Mouse (Mus musculus): ENCODE results near the gene Ly6g5b. TPM values are rescaled to one million over a fixed set of nuclear protein-coding genes. Genes with fewer than 3 reads are reported as not detected.

The Ly6g5b gene
- polyA plus RNA-seq, 1 experiment from 2014 or later = 0.44 TPM

DNA sequence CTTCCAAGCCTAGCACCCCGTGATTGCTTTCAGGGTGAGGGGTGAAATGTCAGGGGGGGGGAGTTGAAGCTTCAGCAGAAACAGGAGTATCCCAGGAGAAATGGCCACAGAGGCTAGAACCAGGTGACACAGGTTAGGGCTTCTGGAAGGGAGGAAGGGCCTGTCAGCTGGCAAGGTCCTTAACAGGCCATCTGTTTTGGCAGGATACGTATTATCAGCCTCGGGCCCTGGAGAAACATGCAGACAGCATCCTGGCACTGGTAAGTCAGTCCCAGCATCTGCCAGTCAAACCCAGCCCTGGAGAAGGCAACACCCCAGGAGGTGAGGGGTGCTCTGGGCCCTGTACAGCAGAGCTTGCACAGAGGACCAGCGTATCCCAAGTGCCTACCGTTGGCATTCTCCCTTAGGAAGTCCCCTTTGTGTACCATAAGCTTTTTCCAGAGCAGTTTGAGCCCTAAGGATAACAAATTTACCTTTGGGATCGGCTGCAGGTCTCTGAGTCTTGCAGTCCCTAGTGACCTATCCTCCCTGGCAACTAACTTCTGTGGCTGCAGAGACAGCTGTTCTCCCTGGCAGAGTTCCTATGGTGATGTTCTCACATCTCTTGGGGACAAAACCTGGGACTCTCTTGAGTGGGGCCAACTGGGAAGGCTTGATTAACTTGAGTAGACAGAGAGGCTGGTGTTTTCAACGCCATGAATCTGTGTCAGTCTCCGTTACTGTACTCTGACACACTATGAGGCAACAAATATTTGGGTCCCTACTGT, 24.9 kb downstream of the Ly6g5b start:
- peak overlapping the region; percentile 56 for H3K4me2 ChIP-seq (replicated peaks)
- H3K36me3 ChIP-seq (replicated peaks; ENCODE audit: control insufficient read depth, insufficient read depth) = peaks cover 40% of the 10 kb centered on the region
- H3K4me1 ChIP-seq (replicated peaks; ENCODE audit: control insufficient read depth, insufficient read depth, low read length) = peaks cover 10% of the 10 kb centered on the region
- DNase-seq (ENCODE audit: low spot score) (no peak), ATAC-seq (ENCODE audit: low FRiP score) (no peak)
- H3K4me3 ChIP-seq (replicated peaks; ENCODE audit: low read length) = peak overlapping the region; percentile 47
- H3K27me3 ChIP-seq (ENCODE audit: control insufficient read depth, insufficient read depth, low read length) = no peaks in the 10 kb centered on the region
- peak overlapping the region; percentile 78 for H3K9ac ChIP-seq
- no peaks in the 10 kb centered on the region for H3K9me3 ChIP-seq (ENCODE audit: control insufficient read depth, low read length)
- 59% methylated on average over 8 of the region's 8 CpGs for WGBS
- H3K27ac ChIP-seq = peak overlapping the region; percentile 38

DNA sequence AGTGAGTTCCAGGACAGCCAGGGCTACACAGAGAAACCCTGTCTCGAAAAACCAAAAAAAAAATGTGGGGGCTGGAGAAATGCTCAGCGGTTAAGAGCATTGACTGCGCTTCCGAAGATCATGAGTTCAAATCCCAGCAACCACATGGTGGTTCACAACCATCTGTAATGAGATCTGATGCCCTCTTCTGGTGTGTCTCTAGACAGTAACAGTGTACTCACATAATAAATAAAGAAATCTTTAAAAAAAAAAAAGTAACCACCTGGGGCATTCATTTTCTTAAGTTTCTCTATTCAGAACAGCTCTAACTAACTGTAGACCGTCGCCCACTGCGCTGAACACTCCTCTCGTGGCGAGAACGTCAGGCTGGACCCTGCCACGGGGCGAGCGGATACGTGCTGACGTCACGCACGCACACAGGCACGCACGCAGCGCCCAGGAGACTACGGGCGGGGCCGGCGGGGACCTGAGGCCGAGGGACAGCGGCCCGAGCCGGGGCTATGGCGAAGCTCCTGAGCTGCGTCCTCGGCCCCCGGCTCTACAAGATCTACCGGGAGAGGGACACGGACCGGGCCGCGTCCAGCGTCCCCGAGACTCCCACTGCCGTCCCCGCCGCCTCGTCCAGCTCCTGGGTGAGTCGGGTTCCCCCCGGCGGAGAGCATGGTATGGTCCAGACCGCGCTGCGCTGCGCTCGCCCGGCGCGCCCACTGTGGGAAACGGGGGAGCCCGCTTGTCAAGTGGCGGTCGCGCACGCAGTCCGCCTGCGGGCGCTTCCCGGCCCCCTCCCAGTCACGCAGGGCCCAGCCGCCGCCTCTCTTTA, 26.2 kb downstream of the Ly6g5b start, which contains the start of gene Abhd16a:
Gene Abhd16a (plus strand): TSS at position 439 of the 820 bp plus-strand sequence.
- Histone ChIP-seq H3K27me3 (ENCODE audit: control insufficient read depth, insufficient read depth, low read length) (no peaks in the 10 kb centered on the region), H3K4me2 (replicated peaks) (peak within 1 kb of the TSS; percentile 56), H3K27ac (peak within 1 kb of the TSS; percentile 94), H3K36me3 (replicated peaks; ENCODE audit: control insufficient read depth, insufficient read depth) (peaks cover 27% of the 10 kb centered on the region), H3K4me3 (replicated peaks; ENCODE audit: low read length) (peak within 1 kb of the TSS; percentile 47), H3K9me3 (ENCODE audit: control insufficient read depth, low read length) (no peaks in the 10 kb centered on the region), H3K4me1 (replicated peaks; ENCODE audit: control insufficient read depth, insufficient read depth, low read length) (peaks cover 10% of the 10 kb centered on the region), H3K9ac (peak within 1 kb of the TSS; percentile 78)
- DNase-seq (ENCODE audit: low spot score) = peak; percentile 93
- ATAC-seq (ENCODE audit: low FRiP score) = peak; percentile 98
- WGBS = 4% methylated on average over 62 of the region's 67 CpGs

DNA sequence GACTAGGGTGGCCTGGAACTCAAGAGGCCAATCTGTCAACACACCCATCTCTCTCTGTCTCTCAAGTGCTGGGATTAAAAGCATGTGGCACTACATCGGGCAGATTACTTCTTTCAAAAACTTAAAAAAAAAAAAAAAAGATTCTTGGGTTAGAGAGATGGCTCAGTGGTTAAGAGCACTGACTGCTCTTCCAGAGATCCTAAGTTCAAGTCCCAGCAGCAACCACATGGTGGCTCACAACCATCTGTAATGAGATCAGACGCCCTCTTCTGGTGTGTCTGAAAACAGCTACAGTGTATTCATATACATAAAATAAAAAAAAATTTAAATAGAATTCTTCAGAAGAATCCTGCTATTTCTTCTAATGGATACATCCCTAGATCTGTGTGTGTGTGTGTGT, 27.1 kb downstream of the Ly6g5b start:
- peaks cover 18% of the 10 kb centered on the region for H3K36me3 ChIP-seq (replicated peaks; ENCODE audit: control insufficient read depth, insufficient read depth)
- no peak overlapping the region for H3K9ac ChIP-seq
- no peak overlapping the region for H3K4me3 ChIP-seq (replicated peaks; ENCODE audit: low read length)
- no peak for DNase-seq (ENCODE audit: low spot score)
- no peak overlapping the region for H3K4me2 ChIP-seq (replicated peaks)
- H3K27ac ChIP-seq = no peak overlapping the region
- ATAC-seq (ENCODE audit: low FRiP score) = no peak
- no peaks in the 10 kb centered on the region for H3K9me3 ChIP-seq (ENCODE audit: control insufficient read depth, low read length)
- 57% methylated on average over 2 of the region's 2 CpGs for WGBS
- no peaks in the 10 kb centered on the region for H3K27me3 ChIP-seq (ENCODE audit: control insufficient read depth, insufficient read depth, low read length)
- H3K4me1 ChIP-seq (replicated peaks; ENCODE audit: control insufficient read depth, insufficient read depth, low read length) = peaks cover 10% of the 10 kb centered on the region

DNA sequence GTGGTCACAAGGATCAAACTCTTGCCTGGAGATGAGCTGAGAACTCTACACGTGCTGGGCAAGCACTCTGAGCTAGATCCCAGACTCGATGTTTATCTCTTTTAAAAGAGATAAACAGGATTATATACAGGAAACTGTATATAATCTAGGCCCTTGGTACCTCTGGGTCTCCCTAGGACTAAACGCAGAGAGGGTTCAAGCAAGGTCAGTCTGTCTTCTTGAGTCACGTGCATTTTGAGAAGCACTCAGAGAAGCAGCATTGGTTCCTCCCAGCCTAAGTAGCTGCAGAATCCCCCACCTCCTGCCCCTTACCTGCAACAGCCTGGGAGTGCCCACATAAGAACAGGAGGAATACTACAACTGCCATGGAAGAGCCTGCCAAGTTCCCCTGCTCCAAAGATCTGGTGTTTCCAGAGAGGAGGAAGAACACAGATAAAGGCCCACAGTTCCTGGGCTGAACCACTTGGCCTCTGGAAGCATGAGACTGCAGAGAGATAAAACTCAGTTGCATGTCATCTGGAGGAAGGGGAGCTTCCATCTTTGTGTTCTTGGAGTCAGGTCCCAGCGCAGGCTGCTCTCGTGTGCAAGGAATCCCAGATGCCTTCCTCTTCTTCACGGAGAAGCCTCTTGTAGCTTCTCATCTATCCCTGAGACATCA, 29.9 kb downstream of the Ly6g5b start, which contains the start of gene Ly6g6f:
Gene Ly6g6f (minus strand): TSS at position 403 of the 658 bp plus-strand sequence.
- peaks cover 7% of the 10 kb centered on the region for H3K4me1 ChIP-seq (replicated peaks; ENCODE audit: control insufficient read depth, insufficient read depth, low read length)
- H3K4me2 ChIP-seq (replicated peaks) = no peak within 1 kb of the TSS
- H3K36me3 ChIP-seq (replicated peaks; ENCODE audit: control insufficient read depth, insufficient read depth) = no peaks in the 10 kb centered on the region
- no peak within 1 kb of the TSS for H3K27ac ChIP-seq
- no peaks in the 10 kb centered on the region for H3K27me3 ChIP-seq (ENCODE audit: control insufficient read depth, insufficient read depth, low read length)
- no peak within 1 kb of the TSS for H3K4me3 ChIP-seq (replicated peaks; ENCODE audit: low read length)
- 85% methylated on average over 7 of the region's 7 CpGs for WGBS
- H3K9me3 ChIP-seq (ENCODE audit: control insufficient read depth, low read length) = no peaks in the 10 kb centered on the region
- ATAC-seq (ENCODE audit: low FRiP score) (no peak), DNase-seq (ENCODE audit: low spot score) (no peak)
- no peak within 1 kb of the TSS for H3K9ac ChIP-seq

DNA sequence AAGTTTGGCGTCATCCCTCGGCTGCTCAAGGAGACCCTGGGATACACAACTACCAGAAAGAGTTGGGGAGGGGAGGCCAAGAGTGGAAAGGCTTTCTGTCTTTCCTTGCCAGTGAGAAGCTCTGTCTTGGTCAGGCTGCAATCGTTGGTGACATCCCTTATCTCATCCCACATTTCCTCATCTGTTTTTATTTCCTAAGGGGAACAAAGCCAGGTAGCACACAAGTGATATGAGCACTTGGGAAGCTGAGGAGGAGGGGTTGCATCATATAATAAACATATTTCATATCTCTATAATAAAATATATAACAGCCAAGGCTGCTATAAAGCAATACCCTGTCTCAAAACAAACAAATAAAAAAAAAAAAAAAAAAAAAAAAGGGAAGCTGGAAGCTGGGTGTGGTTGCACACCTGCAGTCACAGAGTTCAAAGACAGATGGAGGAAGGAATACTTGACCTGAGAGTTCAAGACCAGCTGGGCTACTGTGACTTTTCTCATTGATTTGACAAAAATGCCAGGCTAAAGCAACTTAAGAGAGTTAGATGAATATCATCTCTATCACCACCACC, 31.2 kb downstream of the Ly6g5b start:
- H3K27ac ChIP-seq = no peak overlapping the region
- no peak overlapping the region for H3K4me2 ChIP-seq (replicated peaks)
- WGBS = 77% methylated on average over 3 of the region's 3 CpGs
- no peaks in the 10 kb centered on the region for H3K9me3 ChIP-seq (ENCODE audit: control insufficient read depth, low read length)
- no peaks in the 10 kb centered on the region for H3K4me1 ChIP-seq (replicated peaks; ENCODE audit: control insufficient read depth, insufficient read depth, low read length)
- H3K4me3 ChIP-seq (replicated peaks; ENCODE audit: low read length) = no peak overlapping the region
- DNase-seq (ENCODE audit: low spot score) = no peak
- no peak overlapping the region for H3K9ac ChIP-seq
- no peaks in the 10 kb centered on the region for H3K36me3 ChIP-seq (replicated peaks; ENCODE audit: control insufficient read depth, insufficient read depth)
- no peak for ATAC-seq (ENCODE audit: low FRiP score)
- H3K27me3 ChIP-seq (ENCODE audit: control insufficient read depth, insufficient read depth, low read length) = no peaks in the 10 kb centered on the region

DNA sequence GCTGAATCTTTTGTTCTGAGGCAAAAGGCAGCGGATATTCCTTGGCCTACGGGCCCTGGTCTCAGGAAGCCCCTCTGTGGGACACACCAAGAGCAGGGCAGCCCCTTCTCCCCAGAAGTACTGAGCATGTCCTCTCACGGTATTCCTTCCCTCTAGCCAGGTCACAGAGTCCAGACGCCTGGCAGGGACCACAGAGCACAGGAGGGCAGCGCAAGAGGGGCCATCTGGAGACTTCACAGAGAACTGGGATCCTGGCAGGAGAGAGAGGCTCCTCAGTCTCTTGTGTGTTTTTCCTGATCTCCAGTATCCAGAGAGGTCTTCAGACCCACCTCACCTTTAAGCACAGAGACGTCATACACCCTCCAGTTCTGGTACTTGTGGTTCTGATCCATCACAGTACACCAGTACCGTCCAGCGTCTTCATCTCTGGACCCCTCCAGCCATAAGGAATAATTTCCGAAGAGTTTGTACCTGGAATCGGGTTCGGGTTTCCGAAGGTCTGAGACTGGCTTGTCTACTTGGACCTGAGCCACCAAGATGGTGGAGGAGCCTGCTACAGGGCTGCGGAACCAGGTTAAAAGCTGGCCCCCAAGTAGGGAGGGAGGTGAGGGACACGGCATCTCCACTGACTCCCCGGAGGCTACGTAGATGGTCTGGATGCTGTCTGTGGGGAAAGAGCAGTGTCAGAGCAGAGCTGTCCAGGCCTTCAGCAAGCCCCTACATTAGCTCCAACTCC, 32.2 kb downstream of the Ly6g5b start:
- H3K9ac ChIP-seq = no peak overlapping the region
- WGBS = 86% methylated on average over 16 of the region's 16 CpGs

DNA sequence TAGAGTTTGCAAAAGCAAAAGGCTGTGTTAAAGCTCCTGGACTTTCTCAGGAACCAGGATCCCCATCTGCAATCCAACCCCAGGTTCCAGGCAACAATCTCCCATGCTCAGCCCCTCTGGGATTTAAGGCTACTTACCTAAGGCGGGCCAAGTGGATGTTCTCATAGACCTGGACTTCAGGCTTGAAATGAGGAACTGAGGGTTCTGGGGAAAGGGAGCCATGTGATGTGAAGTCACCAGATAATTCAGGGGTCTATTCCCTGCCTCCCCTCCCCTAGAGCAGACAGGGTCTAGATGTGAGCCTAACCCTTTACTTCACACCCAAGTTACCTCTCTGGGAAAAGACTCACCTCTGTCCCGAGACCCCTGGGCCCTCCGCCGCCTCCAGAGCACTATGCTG, 34.5 kb downstream of the Ly6g5b start:
- ATAC-seq (ENCODE audit: low FRiP score) = no peak
- peak overlapping the region; percentile 11; the same call in 1 of the 2 replicates for H3K9ac ChIP-seq
- WGBS = 66% methylated on average over 4 of the region's 4 CpGs
- no peak overlapping the region for H3K27ac ChIP-seq
- no peak for DNase-seq (ENCODE audit: low spot score)
- H3K36me3 ChIP-seq (replicated peaks; ENCODE audit: control insufficient read depth, insufficient read depth) = no peaks in the 10 kb centered on the region
- H3K9me3 ChIP-seq (ENCODE audit: control insufficient read depth, low read length) = no peaks in the 10 kb centered on the region
- H3K4me2 ChIP-seq (replicated peaks) = no peak overlapping the region
- no peaks in the 10 kb centered on the region for H3K27me3 ChIP-seq (ENCODE audit: control insufficient read depth, insufficient read depth, low read length)
- H3K4me3 ChIP-seq (replicated peaks; ENCODE audit: low read length) = no peak overlapping the region
- 0 out of 2 replicates have a peak, but pooled peaks cover 5% of the 10 kb centered on the region for H3K4me1 ChIP-seq (replicated peaks; ENCODE audit: control insufficient read depth, insufficient read depth, low read length)

More for the DNA sequence above, 32.2 kb downstream of the Ly6g5b start:
- no peak for DNase-seq (ENCODE audit: low spot score)
- no peaks in the 10 kb centered on the region for H3K27me3 ChIP-seq (ENCODE audit: control insufficient read depth, insufficient read depth, low read length)
- ATAC-seq (ENCODE audit: low FRiP score) = no peak
- H3K9me3 ChIP-seq (ENCODE audit: control insufficient read depth, low read length) = no peaks in the 10 kb centered on the region
- no peak overlapping the region for H3K27ac ChIP-seq
- H3K36me3 ChIP-seq (replicated peaks; ENCODE audit: control insufficient read depth, insufficient read depth) = no peaks in the 10 kb centered on the region
- H3K4me2 ChIP-seq (replicated peaks) = no peak overlapping the region
- no peaks in the 10 kb centered on the region for H3K4me1 ChIP-seq (replicated peaks; ENCODE audit: control insufficient read depth, insufficient read depth, low read length)
- H3K4me3 ChIP-seq (replicated peaks; ENCODE audit: low read length) = no peak overlapping the region

DNA sequence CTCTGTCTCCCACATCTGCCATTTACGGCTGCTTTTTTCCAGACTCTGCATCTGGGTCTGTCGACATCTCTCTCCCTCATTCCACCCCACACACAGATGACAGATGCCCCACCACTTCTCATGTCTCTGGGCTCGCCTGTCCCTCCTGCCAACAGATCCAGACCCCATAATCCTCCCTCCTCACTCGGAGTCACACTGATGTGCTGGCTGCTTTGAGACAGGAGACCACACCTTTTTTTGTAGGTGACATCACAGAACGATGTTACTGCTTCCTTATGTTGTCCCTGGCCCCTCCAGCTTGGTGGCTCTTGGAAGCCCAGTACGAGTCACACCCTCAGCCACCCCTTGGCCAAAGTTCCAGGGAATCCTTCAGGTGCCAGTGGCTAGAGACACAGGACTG, 35.0 kb downstream of the Ly6g5b start:
- DNase-seq (ENCODE audit: low spot score) = no peak
- Histone ChIP-seq H3K4me2 (replicated peaks) (no peak overlapping the region), H3K9me3 (ENCODE audit: control insufficient read depth, low read length) (no peaks in the 10 kb centered on the region), H3K4me1 (replicated peaks; ENCODE audit: control insufficient read depth, insufficient read depth, low read length) (0 out of 2 replicates have a peak, but pooled peaks cover 5% of the 10 kb centered on the region), H3K4me3 (replicated peaks; ENCODE audit: low read length) (no peak overlapping the region), H3K9ac (no peak overlapping the region), H3K27me3 (ENCODE audit: control insufficient read depth, insufficient read depth, low read length) (no peaks in the 10 kb centered on the region), H3K36me3 (replicated peaks; ENCODE audit: control insufficient read depth, insufficient read depth) (no peaks in the 10 kb centered on the region), H3K27ac (no peak overlapping the region)
- WGBS = 72% methylated on average over 6 of the region's 6 CpGs
- no peak for ATAC-seq (ENCODE audit: low FRiP score)

Measured in hindbrain, embryonic 14.5 days (tissue).